Comparison of ENCODE assay signal across 9 mouse cellular contexts in the genomic region with DNA sequence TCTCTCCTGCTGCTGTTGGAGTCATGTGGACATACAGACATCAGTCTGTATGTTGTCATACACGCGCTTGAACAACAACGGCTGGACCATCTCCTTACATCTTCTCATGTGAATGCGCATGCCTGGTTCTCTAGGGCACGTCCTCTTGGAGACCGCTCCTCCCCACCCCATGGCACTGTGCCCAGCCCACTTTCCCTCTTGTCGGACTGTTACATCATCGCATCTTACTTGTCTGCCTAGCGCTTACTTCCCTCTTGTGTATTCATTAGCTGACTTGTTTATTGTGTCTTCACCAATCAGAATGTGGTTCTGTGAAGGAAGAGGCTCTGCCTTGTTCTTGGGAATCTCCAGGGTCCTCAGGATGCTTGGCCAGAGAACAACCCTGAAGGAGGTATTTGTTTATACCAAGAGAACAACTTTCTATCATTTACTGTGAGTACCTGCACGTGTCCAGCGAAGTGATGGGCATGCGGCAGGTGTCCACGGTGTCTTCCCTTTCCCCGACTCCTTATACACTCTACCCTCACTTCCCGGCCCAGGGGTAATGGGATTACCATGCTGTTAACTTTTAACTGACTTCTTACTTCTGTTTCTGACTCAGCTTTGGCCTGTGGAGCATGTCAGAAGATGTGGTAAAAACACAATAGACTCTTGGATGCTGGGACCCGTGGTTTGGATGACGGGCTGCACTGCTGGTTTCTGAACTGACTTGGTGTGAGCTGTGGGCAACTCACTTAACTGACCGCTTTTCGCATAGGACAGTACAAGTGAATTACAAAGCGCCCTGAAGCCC.
DNase-seq lines count a peak whose midpoint lies in the region; ATAC-seq lines count a peak whose summit lies in the region.
"Had no signal": no experiment of that assay in that cellular context is flagged by ENCODE, and none has a peak within 500 bp of the region (broad histone marks: within the 10 kb centered on the region; RNA-seq: fewer than 3 reads in every experiment).

No protein-coding gene starts in this region.

- no peak overlapping the region for H3K4me2 ChIP-seq in midbrain, embryonic 14.5 days (ENCODE audit: low read length)
- no peak overlapping the region for H3K4me2 ChIP-seq in hindbrain, embryonic 16.5 days (ENCODE audit: low read length)
- H3K4me2 ChIP-seq in hindbrain, embryonic 13.5 days: no peak overlapping the region
- H3K4me2 ChIP-seq: limb, embryonic 13.5 days had no signal

- WGBS in midbrain, embryonic 14.5 days: 82% methylated on average over 20 of the region's 20 CpGs
- 91% methylated on average over 20 of the region's 20 CpGs for WGBS in midbrain, embryonic 10.5 days
- 82% methylated on average over 20 of the region's 20 CpGs for WGBS in hindbrain, embryonic 16.5 days
- 86% methylated on average over 20 of the region's 20 CpGs for WGBS in hindbrain, embryonic 13.5 days

- no peaks in the 10 kb centered on the region for H3K36me3 ChIP-seq in midbrain, embryonic 14.5 days (ENCODE audit: control insufficient read depth, insufficient read depth, low read length)
- no peaks in the 10 kb centered on the region for H3K36me3 ChIP-seq in midbrain, embryonic 10.5 days
- H3K36me3 ChIP-seq in hindbrain, embryonic 16.5 days (ENCODE audit: control insufficient read depth, insufficient read depth, low read length): no peaks in the 10 kb centered on the region
- H3K36me3 ChIP-seq in hindbrain, embryonic 13.5 days: no peaks in the 10 kb centered on the region
- H3K36me3 ChIP-seq: limb, embryonic 13.5 days had no signal

- H3K9ac ChIP-seq in midbrain, embryonic 14.5 days (replicated peaks; ENCODE audit: low read length): no peak overlapping the region
- no peak overlapping the region for H3K9ac ChIP-seq in hindbrain, embryonic 16.5 days (ENCODE audit: low read depth, low read length)
- no peak overlapping the region for H3K9ac ChIP-seq in hindbrain, embryonic 13.5 days
- H3K9ac ChIP-seq: limb, embryonic 13.5 days had no signal

- H3K4me3 ChIP-seq in midbrain, embryonic 14.5 days (replicated peaks; ENCODE audit: low read depth, low read length): no peak overlapping the region
- H3K4me3 ChIP-seq in midbrain, embryonic 10.5 days: no peak overlapping the region
- H3K4me3 ChIP-seq in hindbrain, embryonic 16.5 days (ENCODE audit: low read length): no peak overlapping the region
- H3K4me3 ChIP-seq in hindbrain, embryonic 13.5 days: no peak overlapping the region
- H3K4me3 ChIP-seq: limb, embryonic 13.5 days had no signal

- H3K27ac ChIP-seq in midbrain, embryonic 14.5 days (replicated peaks; ENCODE audit: low read depth, low read length): no peak overlapping the region
- H3K27ac ChIP-seq in midbrain, embryonic 10.5 days (replicated peaks): no peak overlapping the region
- no peak overlapping the region for H3K27ac ChIP-seq in hindbrain, embryonic 16.5 days (ENCODE audit: low read depth, low read length)
- H3K27ac ChIP-seq in hindbrain, embryonic 13.5 days: no peak overlapping the region
- H3K27ac ChIP-seq: limb, embryonic 13.5 days had no signal

- DNase-seq in adrenal gland, adult (ENCODE audit: inconsistent age in 2 of 2, low spot score in 1 of 2): peak; percentile 22 to 39
- DNase-seq in adrenal gland, postnatal 4 days (ENCODE audit: low spot score in 2 of 2): no peak
- peak; percentile 21 for DNase-seq in midbrain, embryonic 14.5 days
- no peak for DNase-seq in midbrain, embryonic 10.5 days (ENCODE audit: low spot score)
- DNase-seq in kidney, adult 8-10 months: peak; percentile 53 to 58

- no peak for ATAC-seq in midbrain, embryonic 14.5 days (ENCODE audit: low FRiP score, low TSS enrichment)
- peak; percentile 88 for ATAC-seq in megakaryocyte progenitor cell, adult 5-6 weeks (replicated peaks; ENCODE audit: poor library complexity)
- no peak for ATAC-seq in hindbrain, embryonic 16.5 days
- no peak for ATAC-seq in hindbrain, embryonic 13.5 days (ENCODE audit: low FRiP score)

- no peaks in the 10 kb centered on the region for H3K9me3 ChIP-seq in midbrain, embryonic 14.5 days (ENCODE audit: control insufficient read depth, low read length)
- H3K9me3 ChIP-seq in midbrain, embryonic 10.5 days (replicated peaks): 0 out of 2 replicates have a peak, but pooled peaks cover 3% of the 10 kb centered on the region
- no peaks in the 10 kb centered on the region for H3K9me3 ChIP-seq in hindbrain, embryonic 16.5 days (ENCODE audit: control insufficient read depth, low read length)
- H3K9me3 ChIP-seq in hindbrain, embryonic 13.5 days: no peaks in the 10 kb centered on the region
- H3K9me3 ChIP-seq: limb, embryonic 13.5 days had no signal

- H3K4me1 ChIP-seq in midbrain, embryonic 14.5 days (ENCODE audit: control insufficient read depth, insufficient read depth, low read length): no peaks in the 10 kb centered on the region
- no peaks in the 10 kb centered on the region for H3K4me1 ChIP-seq in midbrain, embryonic 10.5 days
- H3K4me1 ChIP-seq in hindbrain, embryonic 16.5 days (ENCODE audit: control insufficient read depth, insufficient read depth, low read depth, low read length): no peaks in the 10 kb centered on the region
- no peaks in the 10 kb centered on the region for H3K4me1 ChIP-seq in hindbrain, embryonic 13.5 days (replicated peaks)

- no peaks in the 10 kb centered on the region for H3K27me3 ChIP-seq in midbrain, embryonic 14.5 days (ENCODE audit: control insufficient read depth, insufficient read depth, low read length)
- H3K27me3 ChIP-seq in midbrain, embryonic 10.5 days (ENCODE audit: low read depth, poor library complexity, severe bottlenecking): no peaks in the 10 kb centered on the region
- no peaks in the 10 kb centered on the region for H3K27me3 ChIP-seq in hindbrain, embryonic 16.5 days (replicated peaks; ENCODE audit: control insufficient read depth, insufficient read depth, low read length)
- no peaks in the 10 kb centered on the region for H3K27me3 ChIP-seq in hindbrain, embryonic 13.5 days
- H3K27me3 ChIP-seq: limb, embryonic 13.5 days had no signal

Comparison
In these comparisons a context has a peak if more than half of its experiments do, and no peak if none do; other contexts are left out.
1. DNase-seq: peak in adrenal gland, adult (2 of 2), midbrain, embryonic 14.5 days (single experiment) and kidney, adult 8-10 months (2 of 2); none in adrenal gland, postnatal 4 days (0 of 2) and midbrain, embryonic 10.5 days (single experiment).